Mouse (Mus musculus): ENCODE data around the gene Acvr2a.

Gene Acvr2a

DNA sequence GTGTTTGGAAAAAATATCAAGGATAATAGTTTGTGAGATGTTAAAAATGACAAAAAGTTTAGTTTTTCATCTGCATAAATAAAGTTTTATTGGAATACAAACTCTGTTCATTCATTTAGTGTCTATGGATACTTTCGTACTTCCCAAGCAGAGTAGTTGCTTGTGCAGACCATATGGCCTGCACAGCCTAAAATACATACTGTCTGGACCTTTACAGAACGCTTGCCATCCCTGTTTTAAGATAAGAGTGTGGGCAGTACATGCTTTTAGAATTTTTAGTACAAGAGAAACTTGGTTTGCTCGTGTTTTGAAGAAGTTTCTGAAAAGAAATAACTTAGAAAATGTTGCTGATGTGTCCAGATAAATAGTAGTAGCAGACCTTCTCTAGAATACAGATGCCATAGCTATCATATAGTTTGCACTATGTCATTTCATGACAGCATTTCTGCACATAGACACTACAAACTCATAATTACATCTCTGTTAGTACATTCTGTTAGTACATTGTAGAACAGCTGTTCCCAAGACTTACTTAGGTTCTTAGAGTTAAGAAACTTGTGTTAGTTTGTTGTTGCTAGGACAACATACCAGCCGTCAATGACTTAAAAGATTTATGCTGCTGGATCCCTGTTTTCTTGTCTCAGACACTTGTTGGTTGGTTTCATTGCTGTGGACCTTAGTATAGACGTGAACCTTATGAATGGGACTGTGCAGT, 54.4 kb downstream of the Acvr2a start:
- no peak for DNase-seq (ENCODE audit: low spot score)

GRCm38 (mm10) chr2:48885945-48886344, 72.0 kb downstream of the Acvr2a start:
- peak; percentile 86 for DNase-seq (ENCODE audit: low spot score)

GRCm38 (mm10) chr2:48895186-48895585, 81.3 kb downstream of the Acvr2a start:
- no peak for DNase-seq (ENCODE audit: low spot score)

DNA sequence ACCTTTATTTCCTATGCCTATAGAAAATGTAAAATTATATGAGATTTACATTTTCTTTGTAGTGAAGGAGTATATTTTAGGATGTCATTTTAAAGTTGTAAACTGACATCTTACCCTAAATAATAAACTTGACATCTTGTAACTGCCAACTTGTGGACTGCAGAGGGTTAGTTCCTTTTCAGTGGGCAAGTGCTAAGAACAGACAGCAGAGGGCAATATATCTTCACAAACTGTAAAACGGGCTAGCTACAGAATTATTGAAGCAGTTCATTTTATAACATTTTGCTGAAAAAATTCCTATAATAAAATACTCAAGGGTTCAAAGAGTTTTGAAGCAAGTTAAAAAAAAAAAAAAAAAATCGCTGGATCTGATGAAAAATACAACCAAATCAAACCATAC, 95.0 kb downstream of the Acvr2a start:
- no peak for DNase-seq (ENCODE audit: low spot score)

GRCm38 (mm10) chr2:48914185-48914584, 100.3 kb downstream of the Acvr2a start:
- DNase-seq (ENCODE audit: low spot score): no peak

GRCm38 (mm10) chr2:48915832-48916231, 101.9 kb downstream of the Acvr2a start:
- no peak for DNase-seq (ENCODE audit: low spot score)

- no peak for DNase-seq (ENCODE audit: low spot score)
Measured at GRCm38 (mm10) chr2:48935058-48935457, 121.1 kb downstream of the Acvr2a start.

DNA sequence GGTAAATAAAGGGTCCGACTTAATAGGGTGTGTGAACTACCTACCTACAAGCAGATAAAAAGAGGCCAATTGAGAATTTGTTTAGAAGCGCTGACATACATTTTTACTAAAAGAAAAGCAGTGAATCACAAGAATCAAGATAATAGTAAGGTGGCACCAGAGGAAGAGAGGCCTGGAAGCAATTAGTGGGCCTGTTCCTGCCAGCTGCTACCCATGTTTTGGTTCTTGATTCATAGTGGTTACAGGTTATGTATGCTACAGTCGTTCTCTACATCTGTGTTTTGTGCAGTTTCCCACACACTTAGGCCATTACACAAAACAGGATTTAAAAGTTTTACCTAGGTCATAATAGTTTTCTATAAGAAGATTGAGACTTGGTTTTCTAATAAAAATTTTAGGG, 133.9 kb downstream of the Acvr2a start:
- DNase-seq (ENCODE audit: low spot score): no peak

DNA sequence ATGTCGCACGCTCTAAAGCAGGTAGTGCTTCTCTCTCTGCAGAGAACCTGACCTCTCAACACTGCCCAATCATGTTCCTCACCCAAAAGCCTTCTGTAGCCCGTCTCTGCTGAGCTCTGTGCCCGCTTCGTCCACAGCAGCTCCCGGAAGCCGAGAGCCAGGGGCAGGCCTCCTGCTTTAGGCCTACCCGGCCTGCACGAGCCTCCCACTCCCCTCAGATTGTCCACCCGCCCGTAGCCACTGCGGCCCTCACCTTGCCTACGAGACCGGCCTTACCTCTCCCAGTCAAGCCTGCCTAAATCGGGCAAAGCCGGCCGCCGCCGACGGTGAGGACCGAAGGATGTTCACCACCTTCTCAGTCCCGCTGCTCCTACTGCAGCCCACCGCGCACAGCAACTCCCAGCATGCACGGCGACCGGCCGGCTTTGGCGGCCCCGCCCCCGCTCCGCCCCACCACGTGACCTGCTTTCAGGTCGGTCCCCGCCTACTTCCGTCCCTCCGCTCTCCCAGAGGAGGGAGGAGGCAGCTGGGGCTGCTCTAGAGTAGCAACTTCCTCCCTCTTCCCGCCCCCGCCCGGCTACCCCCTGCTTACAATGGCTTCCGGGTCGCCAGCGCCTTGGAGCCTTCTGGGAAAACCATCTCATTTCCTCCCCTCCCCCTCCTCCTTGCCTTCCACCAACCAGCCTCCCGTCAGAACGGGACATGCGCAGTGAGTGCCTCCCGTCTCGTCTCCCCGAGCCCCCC, 135.1 kb downstream of the Acvr2a start, which contains the start of gene Mbd5:
Gene Mbd5 (plus strand): TSS at position 668 of the 744 bp plus-strand sequence.
- DNase-seq (ENCODE audit: low spot score): peak; percentile 92

GRCm38 (mm10) chr2:48949743-48950251, 135.9 kb downstream of the Acvr2a start:
- DNase-seq (ENCODE audit: low spot score): no peak

GRCm38 (mm10) chr2:48950252-48950315, 136.2 kb downstream of the Acvr2a start, which contains the start of gene Orc4:
TSS of gene Orc4 (minus strand) at chr2:48950277.
- no peak for DNase-seq (ENCODE audit: low spot score)

DNA sequence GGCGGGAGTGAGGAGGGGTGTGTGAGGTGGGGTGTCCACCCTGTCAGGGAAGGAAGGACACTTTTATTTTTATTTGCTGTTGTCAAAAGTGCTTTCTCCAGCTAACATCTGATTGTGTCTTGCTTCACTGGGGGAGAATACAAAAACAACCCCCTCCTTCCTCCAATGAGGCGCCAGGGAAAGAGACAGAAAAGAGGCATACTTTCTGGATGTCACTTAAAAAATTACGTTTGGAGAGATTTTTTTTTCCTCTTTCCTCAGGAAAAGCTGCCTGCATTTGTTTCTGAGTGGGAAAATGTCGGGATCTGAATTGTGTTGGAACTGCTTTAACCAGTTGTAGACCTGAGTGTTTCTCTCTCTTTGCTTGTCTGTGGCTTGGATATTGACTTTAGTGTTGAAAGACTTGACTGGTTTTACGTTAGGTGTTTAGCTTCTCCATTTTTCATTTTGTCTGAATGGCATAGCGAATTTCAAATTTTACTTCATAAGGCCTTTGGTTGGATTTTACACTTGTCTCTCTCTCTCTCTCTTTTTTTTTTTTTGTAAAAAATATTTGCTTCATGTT, 136.5 kb downstream of the Acvr2a start:
- DNase-seq (ENCODE audit: low spot score): no peak

All from layer of hippocampus, adult 9-10 months (tissue).